Mouse (Mus musculus) embryonic facial prominence, embryonic 11.5 days (tissue): ENCODE measurements around the gene Gm48551. TPM values are rescaled to one million over a fixed set of nuclear protein-coding genes. Genes with fewer than 3 reads are reported as not detected.

Source experiments
- ATAC-seq: fragments of 200-750 bp; cut with Nextera tagmentation; replicated peaks from 2 replicates; pipeline ENCODE4 v1.8.0; 2017; ENCODE audit warnings: low read depth; ENCODE audit not compliant: insufficient number of reproducible peaks, low FRiP score, low TSS enrichment
- DNase-seq: peaks from one replicate; pipeline ENCODE4 v3.0.0-alpha.2; 2015; ENCODE audit warnings: low spot score
- H3K27ac ChIP-seq: fragments of 300-500 bp; sonication (generic); replicated peaks from 2 replicates; pipeline ENCODE4 v1.5.1; 2014; ENCODE audit warnings: mild to moderate bottlenecking, low read depth, low read length, control low read depth
- H3K27me3 ChIP-seq: fragments of 300-500 bp; sonication (generic); 2 replicates; pipeline ENCODE4 v1.6.1; 2014; ENCODE audit warnings: mild to moderate bottlenecking, low read length, moderate library complexity, mixed read lengths; ENCODE audit not compliant: control insufficient read depth, insufficient read depth
- H3K36me3 ChIP-seq: fragments of 300-500 bp; sonication (generic); replicated peaks from 2 replicates; pipeline ENCODE4 v1.6.1; 2014; ENCODE audit warnings: low read depth, mild to moderate bottlenecking, low read length, moderate library complexity, mixed read lengths; ENCODE audit not compliant: control insufficient read depth, insufficient read depth
- H3K4me1 ChIP-seq: fragments of 300-500 bp; sonication (generic); 2 replicates; pipeline ENCODE4 v1.6.1; 2014; ENCODE audit warnings: low read length, mixed read lengths; ENCODE audit not compliant: control insufficient read depth, insufficient read depth
- H3K4me2 ChIP-seq: fragments of 300-500 bp; sonication (generic); 2 replicates; pipeline ENCODE4 v1.6.1; 2014; ENCODE audit warnings: low read depth, mild to moderate bottlenecking, control low read depth, low read length, moderate library complexity
- H3K4me3 ChIP-seq: fragments of 300-500 bp; sonication (generic); 2 replicates; pipeline ENCODE4 v1.5.1; 2014; ENCODE audit warnings: low read depth, low read length, control low read depth
- H3K9ac ChIP-seq: fragments of 300-500 bp; sonication (generic); replicated peaks from 2 replicates; pipeline ENCODE4 v1.6.1; 2014; ENCODE audit warnings: mild to moderate bottlenecking, control low read depth, low read length
- H3K9me3 ChIP-seq: fragments of 300-500 bp; sonication (generic); replicated peaks from 2 replicates; pipeline ENCODE4 v1.6.1; 2016; ENCODE audit warnings: mild to moderate bottlenecking, low read length, inconsistent platforms, mixed read lengths; ENCODE audit not compliant: control insufficient read depth
- WGBS: fragments of 180-500 bp; shearing (Covaris S2); extraction: QIAGEN DNeasy Blood & Tissue Kit; methylation state at CpG from one replicate; pipeline ENCODE4 v1.1.7; 2014; 5-methylcytosine and 5-hydroxymethylcytosine counted together
- polyA plus RNA-seq: library from polyadenylated mRNA; unstranded; fragments of >200 nt; fragmentation: Nextera tagmentation; extraction: Ambion mirVana; gene quantifications from 2 replicates; pipeline ENCODE4 v1.2.1, GENCODE M21; 2014

Gene Gm48551
- polyA plus RNA-seq, 1 experiment from 2014 or later = 2.5 TPM

GRCm38 (mm10) chr10:81354738-81355477, 29.4 kb upstream of the Gm48551 start:
- Histone ChIP-seq H3K9me3 (no peaks in the 10 kb centered on the region), H3K4me3 (no peak overlapping the region), H3K27ac (no peak overlapping the region), H3K36me3 (no peaks in the 10 kb centered on the region), H3K4me1 (no peaks in the 10 kb centered on the region; the same call in 1 of the 2 replicates), H3K4me2 (no peak overlapping the region), H3K9ac (no peak overlapping the region), H3K27me3 (no peaks in the 10 kb centered on the region)
- DNase-seq (no peak), ATAC-seq (no peak)
- WGBS = 55% methylated on average over 9 of the region's 9 CpGs

GRCm38 (mm10) chr10:81355533-81355932, 28.7 kb upstream of the Gm48551 start:
- no peak overlapping the region for H3K4me3 ChIP-seq
- no peak overlapping the region for H3K4me2 ChIP-seq
- H3K36me3 ChIP-seq = no peaks in the 10 kb centered on the region
- ATAC-seq = no peak
- H3K9me3 ChIP-seq = no peaks in the 10 kb centered on the region
- DNase-seq = no peak
- 88% methylated on average over 4 of the region's 4 CpGs for WGBS
- no peak overlapping the region for H3K27ac ChIP-seq
- no peaks in the 10 kb centered on the region for H3K27me3 ChIP-seq
- H3K4me1 ChIP-seq = no peaks in the 10 kb centered on the region; the same call in 1 of the 2 replicates
- no peak overlapping the region for H3K9ac ChIP-seq

- no peak for ATAC-seq
- H3K27ac ChIP-seq = no peak overlapping the region
- no peak for DNase-seq
- H3K27me3 ChIP-seq = no peaks in the 10 kb centered on the region
- H3K9me3 ChIP-seq = no peaks in the 10 kb centered on the region
- no peak overlapping the region for H3K4me3 ChIP-seq
- no peaks in the 10 kb centered on the region; the same call in 1 of the 2 replicates for H3K4me1 ChIP-seq
- no peak overlapping the region for H3K4me2 ChIP-seq
- WGBS = 54% methylated on average over 12 of the region's 12 CpGs
- no peak overlapping the region for H3K9ac ChIP-seq
- H3K36me3 ChIP-seq = no peaks in the 10 kb centered on the region
Measured at GRCm38 (mm10) chr10:81356352-81356990, 27.8 kb upstream of the Gm48551 start.

- DNase-seq (peak; percentile 92), ATAC-seq (peak; percentile 70)
- Histone ChIP-seq H3K27me3 (no peaks in the 10 kb centered on the region), H3K36me3 (no peaks in the 10 kb centered on the region; the same call in 1 of the 2 replicates), H3K9ac (peak within 1 kb of the TSS; percentile 70), H3K4me2 (peak within 1 kb of the TSS; percentile 97), H3K27ac (no peak within 1 kb of the TSS), H3K9me3 (no peaks in the 10 kb centered on the region), H3K4me1 (no peaks in the 10 kb centered on the region; the same call in 1 of the 2 replicates), H3K4me3 (peak within 1 kb of the TSS; percentile 67)
- 2% methylated on average over 61 of the region's 79 CpGs for WGBS
Measured at GRCm38 (mm10) chr10:81356991-81357844, 27.0 kb upstream of the Gm48551 start, which contains the start of gene Mfsd12. TSS of gene Mfsd12 (plus strand) at chr10:81357491.

GRCm38 (mm10) chr10:81358209-81358608, 26.1 kb upstream of the Gm48551 start:
- H3K4me3 ChIP-seq = peak overlapping the region; percentile 67
- WGBS = 28% methylated on average over 4 of the region's 4 CpGs
- H3K4me2 ChIP-seq = peak overlapping the region; percentile 97
- ATAC-seq = no peak
- H3K9me3 ChIP-seq = no peaks in the 10 kb centered on the region
- no peaks in the 10 kb centered on the region; the same call in 1 of the 2 replicates for H3K36me3 ChIP-seq
- H3K27me3 ChIP-seq = peaks cover 4% of the 10 kb centered on the region
- no peak overlapping the region for H3K27ac ChIP-seq
- peak overlapping the region; percentile 70 for H3K9ac ChIP-seq
- DNase-seq = no peak
- no peaks in the 10 kb centered on the region; the same call in 1 of the 2 replicates for H3K4me1 ChIP-seq

- Histone ChIP-seq H3K4me2 (no peak overlapping the region), H3K4me3 (no peak overlapping the region), H3K27me3 (peaks cover 10% of the 10 kb centered on the region), H3K4me1 (peaks cover 4% of the 10 kb centered on the region; the same call in 1 of the 2 replicates), H3K9me3 (no peaks in the 10 kb centered on the region), H3K27ac (no peak overlapping the region), H3K36me3 (no peaks in the 10 kb centered on the region; the same call in 1 of the 2 replicates), H3K9ac (no peak overlapping the region)
- DNase-seq (no peak), ATAC-seq (no peak)
- 64% methylated on average over 1 of the region's 1 CpGs for WGBS
Measured at GRCm38 (mm10) chr10:81358841-81359240, 25.4 kb upstream of the Gm48551 start.

- ATAC-seq = no peak
- no peak for DNase-seq
- Histone ChIP-seq H3K4me1 (peaks cover 11% of the 10 kb centered on the region), H3K36me3 (no peaks in the 10 kb centered on the region; the same call in 1 of the 2 replicates), H3K9ac (no peak overlapping the region), H3K27ac (0 out of 2 replicates have a peak overlapping the region, but pooled peaks have one; percentile 35), H3K27me3 (peaks cover 20% of the 10 kb centered on the region), H3K4me3 (no peak overlapping the region), H3K4me2 (no peak overlapping the region), H3K9me3 (no peaks in the 10 kb centered on the region)
- 73% methylated on average over 8 of the region's 8 CpGs for WGBS
Measured at GRCm38 (mm10) chr10:81360721-81361120, 23.5 kb upstream of the Gm48551 start.
